Mouse (Mus musculus) embryonic fibroblast, embryonic 13.5 days (primary cell): ENCODE measurements at regions not wholly inside any gene's neighbourhood (a gene's known extent, or its start where the extent isn't known, plus 50 kb on each side); places are given as distances from the start of the nearest gene placed in this dataset.

Experiments
- CTCF ChIP-seq: IDR thresholded peaks from 2 replicates; pipeline ENCODE4 v1.5.1; 2011; ENCODE audit warnings: mild to moderate bottlenecking, control low read depth, low read length, moderate library complexity, borderline replicate concordance; ENCODE audit not compliant: insufficient read depth
- POLR2A ChIP-seq: IDR thresholded peaks from 2 replicates; pipeline ENCODE4 v1.6.1; 2011; ENCODE audit warnings: low read depth, mild to moderate bottlenecking, control low read depth, low read length, moderate library complexity

DNA sequence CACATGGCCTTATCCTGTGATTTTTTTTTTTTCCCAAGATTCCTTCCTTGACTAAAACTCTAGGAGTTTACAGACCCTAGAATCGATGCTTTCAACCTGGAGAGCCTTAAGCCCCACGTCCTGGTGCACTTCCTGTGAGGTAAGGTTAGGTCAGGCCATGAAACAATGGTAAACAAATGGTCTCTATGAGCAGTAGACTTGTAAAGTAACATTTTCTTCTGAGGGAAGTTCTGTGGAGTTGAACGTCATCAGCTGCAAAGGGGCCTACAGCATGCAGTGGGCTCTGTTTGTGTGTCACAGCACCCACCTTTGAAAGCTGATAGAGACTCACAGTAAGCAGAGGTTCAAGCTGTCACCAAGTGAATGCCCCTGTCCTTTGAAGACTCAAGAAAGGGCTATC lies 87.3 kb upstream of the Eomes start:
- TF ChIP-seq POLR2A (no peak), CTCF (no peak)
